ENCODE assay signal across 22 mouse cellular contexts in genomic region chr17:91033466-91033865, GRCm38 (mm10). TPM values are rescaled to one million over a fixed set of nuclear protein-coding genes. Genes with fewer than 3 reads are reported as not detected.
DNase-seq lines count a peak whose midpoint lies in the region; ATAC-seq and TF ChIP-seq lines count a peak whose summit lies in the region.
"Had no signal": no experiment of that assay in that cellular context is flagged by ENCODE, and none has a peak within 500 bp of the region (broad histone marks: within the 10 kb centered on the region; RNA-seq: fewer than 3 reads in every experiment).

No protein-coding gene starts in this region.

- no peak for ATAC-seq in lung, embryonic 14.5 days (ENCODE audit: insufficient read depth)
- ATAC-seq: intestine, embryonic 15.5 days had no signal

- no peaks in the 10 kb centered on the region for H3K36me3 ChIP-seq in lung, embryonic 14.5 days (ENCODE audit: insufficient read depth)
- H3K36me3 ChIP-seq: embryonic facial prominence, embryonic 15.5 days; heart, embryonic 15.5 days; hindbrain, embryonic 15.5 days; intestine, embryonic 15.5 days; limb, embryonic 15.5 days had no signal

- no peak for TF ChIP-seq POLR2A in embryonic fibroblast, embryonic 13.5 days (IDR thresholded peaks at IDR 0.05; ENCODE audit: low read depth, low read length)

- no peak overlapping the region for H3K9ac ChIP-seq in lung, embryonic 14.5 days
- H3K9ac ChIP-seq: embryonic facial prominence, embryonic 15.5 days; heart, embryonic 15.5 days; hindbrain, embryonic 15.5 days; intestine, embryonic 15.5 days; limb, embryonic 15.5 days; liver, embryonic 14.5 days had no signal

- no peak for TF ChIP-seq CTCF in lung, embryonic 14.5 days (IDR thresholded peaks at IDR 0.05; ENCODE audit: low read depth)
- TF ChIP-seq CTCF in embryonic fibroblast, embryonic 13.5 days (IDR thresholded peaks at IDR 0.05; ENCODE audit: borderline replicate concordance, insufficient read depth, low read length), result no peak

- no peak overlapping the region for H3K27ac ChIP-seq in lung, embryonic 14.5 days (ENCODE audit: low read depth)
- H3K27ac ChIP-seq in embryonic fibroblast, embryonic 13.5 days (ENCODE audit: insufficient read depth, low read length), result peak overlapping the region; percentile 26; the same call in 1 of the 2 replicates
- H3K27ac ChIP-seq: embryonic facial prominence, embryonic 15.5 days; heart, embryonic 15.5 days; hindbrain, embryonic 15.5 days; intestine, embryonic 15.5 days; limb, embryonic 15.5 days; liver, embryonic 14.5 days had no signal

- no peak overlapping the region for H3K4me3 ChIP-seq in lung, embryonic 14.5 days (ENCODE audit: low read depth, low read length)
- H3K4me3 ChIP-seq in embryonic fibroblast, embryonic 13.5 days (ENCODE audit: insufficient read depth, low read length), result no peak overlapping the region
- H3K4me3 ChIP-seq: embryonic facial prominence, embryonic 15.5 days; heart, embryonic 15.5 days; hindbrain, embryonic 15.5 days; intestine, embryonic 15.5 days; limb, embryonic 15.5 days had no signal

- 75% methylated on average over 7 of the region's 7 CpGs for WGBS in lung, embryonic 14.5 days

- H3K9me3 ChIP-seq in lung, embryonic 14.5 days (ENCODE audit: low read depth, low read length), result no peaks in the 10 kb centered on the region
- H3K9me3 ChIP-seq: embryonic facial prominence, embryonic 15.5 days; heart, embryonic 15.5 days; hindbrain, embryonic 15.5 days; intestine, embryonic 15.5 days; limb, embryonic 15.5 days had no signal

- no peaks in the 10 kb centered on the region for H3K27me3 ChIP-seq in lung, embryonic 14.5 days (ENCODE audit: insufficient read depth, low read length)
- H3K27me3 ChIP-seq: embryonic facial prominence, embryonic 15.5 days; heart, embryonic 15.5 days; hindbrain, embryonic 15.5 days; intestine, embryonic 15.5 days; limb, embryonic 15.5 days had no signal

- no peak overlapping the region for H3K4me2 ChIP-seq in lung, embryonic 14.5 days
- H3K4me2 ChIP-seq: embryonic facial prominence, embryonic 15.5 days; heart, embryonic 15.5 days; hindbrain, embryonic 15.5 days; intestine, embryonic 15.5 days; limb, embryonic 15.5 days had no signal

- peak; percentile 4 for DNase-seq in lung, embryonic 14.5 days
- no peak for DNase-seq in lung, adult 18-20 months
- DNase-seq in 416B (ENCODE audit: low read depth), result peak; percentile 68
- peak; percentile 2 for DNase-seq in R1 (ENCODE audit: low read depth, low spot score)
- DNase-seq in urinary bladder, postnatal 4 days (ENCODE audit: low spot score in 2 of 2), result no peak
- no peak for DNase-seq in neural tube, embryonic 10.5 days (ENCODE audit: extremely low spot score, low spot score)
- DNase-seq: adrenal gland, postnatal 36 days; cerebellum, adult 11-12 months; cerebellum, postnatal 10 days; heart, postnatal 36 days; kidney, adult 8-10 months; kidney, postnatal 14 days; left cerebral cortex, postnatal 4 days; lung, postnatal 14 days; thymus, postnatal 25 days had no signal

- no peaks in the 10 kb centered on the region for H3K4me1 ChIP-seq in lung, embryonic 14.5 days (ENCODE audit: insufficient read depth)
- H3K4me1 ChIP-seq in embryonic fibroblast, embryonic 13.5 days (ENCODE audit: control insufficient read depth, insufficient read depth, low read length), result no peaks in the 10 kb centered on the region
- H3K4me1 ChIP-seq: embryonic facial prominence, embryonic 15.5 days; heart, embryonic 15.5 days; hindbrain, embryonic 15.5 days; intestine, embryonic 15.5 days; limb, embryonic 15.5 days had no signal

RNA-seq across cellular contexts. Expression of gene Nrxn1, which starts 59.4 kb away (rescaled TPM):
- 1.4 and 2.1 TPM in 2 replicates for polyA plus RNA-seq in lung, embryonic 14.5 days (2014; fragmentation: Nextera tagmentation; extraction: Ambion mirVana)
- 1.3 TPM in 1 of 2 replicates, not detected in the other for polyA plus RNA-seq in embryonic fibroblast, embryonic 13.5 days (2011; ENCODE audit: insufficient read length, low read depth, missing spikeins)

Comparison
In these comparisons a context has a peak if more than half of its experiments do, and no peak if none do; other contexts are left out.
1. DNase-seq: peak in lung, embryonic 14.5 days (single experiment), 416B (single experiment) and R1 (single experiment); none in lung, adult 18-20 months (0 of 2), urinary bladder, postnatal 4 days (0 of 2) and neural tube, embryonic 10.5 days (single experiment).